12 mouse cellular contexts compared by ENCODE assay signal in genomic region chr6:38207621-38208020, GRCm38 (mm10). TPM values are rescaled to one million over a fixed set of nuclear protein-coding genes. Genes with fewer than 3 reads are reported as not detected.
DNase-seq lines count a peak whose midpoint lies in the region; ATAC-seq lines count a peak whose summit lies in the region.
"Had no signal": no experiment of that assay in that cellular context is flagged by ENCODE, and none has a peak within 500 bp of the region (broad histone marks: within the 10 kb centered on the region; RNA-seq: fewer than 3 reads in every experiment).

No protein-coding gene starts in this region.

- no peak overlapping the region for H3K9ac ChIP-seq in heart, embryonic 13.5 days
- H3K9ac ChIP-seq in hindbrain, embryonic 12.5 days, result no peak overlapping the region
- no peak overlapping the region for H3K9ac ChIP-seq in midbrain, embryonic 15.5 days
- H3K9ac ChIP-seq: liver, embryonic 13.5 days had no signal

- no peak for DNase-seq in heart, postnatal 25 days (ENCODE audit: low spot score)
- DNase-seq in ZHBTc4 (ENCODE audit: low read depth, low spot score), result peak; percentile 54
- no peak for DNase-seq in frontal cortex, postnatal 10 days (ENCODE audit: low spot score in 2 of 2)
- no peak for DNase-seq in cerebellum, postnatal 4 days (ENCODE audit: low spot score in 2 of 2)
- no peak for DNase-seq in kidney, postnatal 10 days
- DNase-seq: adrenal gland, postnatal 36 days; cerebellum, adult 11-12 months; heart, postnatal 36 days; liver, embryonic 13.5 days had no signal

- peak overlapping the region; percentile 56; the same call in 1 of the 2 replicates for H3K27ac ChIP-seq in heart, embryonic 13.5 days (replicated peaks)
- peak overlapping the region; percentile 62 for H3K27ac ChIP-seq in hindbrain, embryonic 12.5 days
- H3K27ac ChIP-seq in midbrain, embryonic 15.5 days, result peak overlapping the region; percentile 47
- H3K27ac ChIP-seq: liver, embryonic 13.5 days had no signal

- H3K9me3 ChIP-seq in heart, embryonic 13.5 days, result peaks cover 2% of the 10 kb centered on the region
- H3K9me3 ChIP-seq in hindbrain, embryonic 12.5 days (replicated peaks), result peaks cover 1% of the 10 kb centered on the region; the same call in 1 of the 2 replicates
- no peaks in the 10 kb centered on the region for H3K9me3 ChIP-seq in midbrain, embryonic 15.5 days
- H3K9me3 ChIP-seq: liver, embryonic 13.5 days had no signal

- no peak for ATAC-seq in heart, embryonic 13.5 days (ENCODE audit: extremely low read depth, insufficient number of reproducible peaks, low FRiP score, low TSS enrichment)
- ATAC-seq in hindbrain, embryonic 12.5 days (ENCODE audit: low FRiP score), result no peak
- ATAC-seq in midbrain, embryonic 15.5 days (replicated peaks), result peak; percentile 8; the same call in 1 of the 2 replicates

- no peaks in the 10 kb centered on the region for H3K36me3 ChIP-seq in heart, embryonic 13.5 days
- 0 out of 2 replicates have a peak, but pooled peaks cover 2% of the 10 kb centered on the region for H3K36me3 ChIP-seq in hindbrain, embryonic 12.5 days
- H3K36me3 ChIP-seq in midbrain, embryonic 15.5 days (replicated peaks), result no peaks in the 10 kb centered on the region
- H3K36me3 ChIP-seq: liver, embryonic 13.5 days had no signal

- peaks cover 18% of the 10 kb centered on the region for H3K4me1 ChIP-seq in heart, embryonic 13.5 days
- peaks cover 26% of the 10 kb centered on the region for H3K4me1 ChIP-seq in hindbrain, embryonic 12.5 days
- peaks cover 26% of the 10 kb centered on the region for H3K4me1 ChIP-seq in midbrain, embryonic 15.5 days
- H3K4me1 ChIP-seq: liver, embryonic 13.5 days had no signal

- WGBS in heart, embryonic 13.5 days, result 78% methylated on average over 2 of the region's 2 CpGs
- WGBS in hindbrain, embryonic 12.5 days, result 64% methylated on average over 2 of the region's 2 CpGs
- 31% methylated on average over 2 of the region's 2 CpGs for WGBS in midbrain, embryonic 15.5 days

- no peak overlapping the region for H3K4me2 ChIP-seq in heart, embryonic 13.5 days
- H3K4me2 ChIP-seq in hindbrain, embryonic 12.5 days (replicated peaks), result no peak overlapping the region
- no peak overlapping the region for H3K4me2 ChIP-seq in midbrain, embryonic 15.5 days
- H3K4me2 ChIP-seq: liver, embryonic 13.5 days had no signal

- intact Hi-C loops in heart, postnatal 25 days (cut with DNase I), result no loop called here

- no peak overlapping the region for H3K4me3 ChIP-seq in heart, embryonic 13.5 days
- no peak overlapping the region for H3K4me3 ChIP-seq in hindbrain, embryonic 12.5 days
- no peak overlapping the region for H3K4me3 ChIP-seq in midbrain, embryonic 15.5 days
- H3K4me3 ChIP-seq: liver, embryonic 13.5 days had no signal

- no peaks in the 10 kb centered on the region for H3K27me3 ChIP-seq in heart, embryonic 13.5 days (replicated peaks)
- H3K27me3 ChIP-seq in hindbrain, embryonic 12.5 days, result no peaks in the 10 kb centered on the region
- no peaks in the 10 kb centered on the region for H3K27me3 ChIP-seq in midbrain, embryonic 15.5 days (replicated peaks)
- H3K27me3 ChIP-seq: liver, embryonic 13.5 days had no signal

RNA-seq across cellular contexts. Expression of gene D630045J12Rik, which starts 46.2 kb away (rescaled TPM):
- polyA plus RNA-seq in heart, embryonic 13.5 days (2015; fragmentation: Nextera tagmentation; extraction: Ambion mirVana), result 1.7 and 1.8 TPM in 2 replicates
- total RNA-seq in heart, postnatal 25 days (2021), result 1 to 10 TPM; 1.2 to 1.7 TPM
- polyA plus RNA-seq in hindbrain, embryonic 12.5 days (2016; fragmentation: Nextera tagmentation; extraction: Ambion mirVana), result 13.9 and 14.3 TPM in 2 replicates
- 19.7 and 21.0 TPM in 2 replicates for polyA plus RNA-seq in midbrain, embryonic 15.5 days (2015; fragmentation: Nextera tagmentation; extraction: Ambion mirVana)
